Mouse (Mus musculus) forebrain, embryonic 10.5 days (tissue): ENCODE data around the gene Zfhx2. TPM values are rescaled to one million over a fixed set of nuclear protein-coding genes. Genes with fewer than 3 reads are reported as not detected.
"Not testable (repeated sequence)": the region's sequence is repeated elsewhere in the genome, so short reads cannot be mapped to it uniquely, and the experiment has no call there.

ENCODE experiments used
- DNase-seq: peaks from one replicate; pipeline ENCODE4 v3.0.0-alpha.2; 2017; ENCODE audit warnings: low spot score; ENCODE audit errors: extremely low spot score
- H3K27ac ChIP-seq: fragments of 300-500 bp; sonication (generic); 2 replicates; pipeline ENCODE4 v1.5.1; 2016; ENCODE audit warnings: mild to moderate bottlenecking
- H3K27me3 ChIP-seq: fragments of 300-500 bp; sonication (generic); 2 replicates; pipeline ENCODE4 v1.6.1; 2016; ENCODE audit warnings: mild to moderate bottlenecking; ENCODE audit not compliant: poor library complexity, severe bottlenecking
- H3K36me3 ChIP-seq: fragments of 300-500 bp; sonication (generic); replicated peaks from 2 replicates; pipeline ENCODE4 v1.6.1; 2016; ENCODE audit warnings: mild to moderate bottlenecking, moderate library complexity
- H3K4me1 ChIP-seq: fragments of 300-500 bp; sonication (generic); 2 replicates; pipeline ENCODE4 v1.6.1; 2016
- H3K4me3 ChIP-seq: fragments of 300-500 bp; sonication (generic); 2 replicates; pipeline ENCODE4 v1.5.1; 2016; ENCODE audit warnings: mild to moderate bottlenecking, moderate library complexity
- H3K9me3 ChIP-seq: fragments of 300-500 bp; sonication (generic); 2 replicates; pipeline ENCODE4 v1.6.1; 2016; ENCODE audit warnings: mild to moderate bottlenecking, moderate library complexity
- WGBS: fragments of 180-500 bp; shearing (Covaris S2); methylation state at CpG from one replicate; pipeline ENCODE4 v1.1.7; 2016; 5-methylcytosine and 5-hydroxymethylcytosine counted together
- polyA plus RNA-seq: library from polyadenylated mRNA; unstranded; fragments of >200 nt; fragmentation: Nextera tagmentation; extraction: Ambion mirVana; gene quantifications from 2 replicates; pipeline ENCODE4 v1.2.1, GENCODE M21; 2016

Gene Zfhx2
- polyA plus RNA-seq, 1 experiment from 2014 or later: 9.2 TPM

GRCm38 (mm10) chr14:55052496-55052895 is 39.6 kb downstream of the Zfhx2 start:
- no peak for DNase-seq
- H3K9me3 ChIP-seq: no peaks in the 10 kb centered on the region

GRCm38 (mm10) chr14:55047971-55048531 is 44.1 kb downstream of the Zfhx2 start:
- Histone ChIP-seq H3K27ac (no peak overlapping the region), H3K4me3 (no peak overlapping the region)

More at GRCm38 (mm10) chr14:55052496-55052895, 39.6 kb downstream of the Zfhx2 start:
- Histone ChIP-seq H3K4me3 (no peak overlapping the region), H3K27me3 (peaks cover 10% of the 10 kb centered on the region; the same call in 1 of the 2 replicates), H3K36me3 (no peaks in the 10 kb centered on the region), H3K4me1 (peaks cover 24% of the 10 kb centered on the region), H3K27ac (no peak overlapping the region)
- WGBS: 85% methylated on average over 9 of the region's 9 CpGs

GRCm38 (mm10) chr14:55043694-55044093 is 48.4 kb downstream of the Zfhx2 start:
- not testable (repeated sequence) for H3K36me3 ChIP-seq, H3K4me3 ChIP-seq, H3K4me1 ChIP-seq, H3K9me3 ChIP-seq, DNase-seq, H3K27me3 ChIP-seq, H3K27ac ChIP-seq
- WGBS: 100% methylated on average over 1 of the region's 2 CpGs

More at GRCm38 (mm10) chr14:55047971-55048531, 44.1 kb downstream of the Zfhx2 start:
- 88% methylated on average over 2 of the region's 2 CpGs for WGBS
- Histone ChIP-seq H3K36me3 (no peaks in the 10 kb centered on the region), H3K9me3 (no peaks in the 10 kb centered on the region), H3K4me1 (peaks cover 18% of the 10 kb centered on the region), H3K27me3 (no peaks in the 10 kb centered on the region)
- DNase-seq: no peak

GRCm38 (mm10) chr14:55032695-55033225 is 59.4 kb downstream of the Zfhx2 start:
- peaks cover 33% of the 10 kb centered on the region for H3K4me1 ChIP-seq
- no peaks in the 10 kb centered on the region for H3K36me3 ChIP-seq
- peaks cover 9% of the 10 kb centered on the region; the same call in 1 of the 2 replicates for H3K27me3 ChIP-seq
- H3K27ac ChIP-seq: peak overlapping the region; percentile 82
- H3K9me3 ChIP-seq: no peaks in the 10 kb centered on the region
- peak overlapping the region; percentile 32; the same call in 1 of the 2 replicates for H3K4me3 ChIP-seq
- WGBS: 23% methylated on average over 19 of the region's 19 CpGs
- no peak for DNase-seq

- WGBS: 5% methylated on average over 11 of the region's 11 CpGs
- Histone ChIP-seq H3K4me3 (peak overlapping the region; percentile 31; the same call in 1 of the 2 replicates), H3K27me3 (peaks cover 9% of the 10 kb centered on the region; the same call in 1 of the 2 replicates), H3K27ac (peak overlapping the region; percentile 86), H3K9me3 (no peaks in the 10 kb centered on the region), H3K4me1 (peaks cover 41% of the 10 kb centered on the region), H3K36me3 (peaks cover 18% of the 10 kb centered on the region)
- DNase-seq: no peak
Observed at GRCm38 (mm10) chr14:55029034-55029698, 63.0 kb downstream of the Zfhx2 start.

- peaks cover 40% of the 10 kb centered on the region for H3K4me1 ChIP-seq
- H3K36me3 ChIP-seq: peaks cover 25% of the 10 kb centered on the region
- 17% methylated on average over 5 of the region's 5 CpGs for WGBS
- no peak for DNase-seq
- H3K9me3 ChIP-seq: no peaks in the 10 kb centered on the region
- peak overlapping the region; percentile 86 for H3K27ac ChIP-seq
- H3K27me3 ChIP-seq: peaks cover 7% of the 10 kb centered on the region; the same call in 1 of the 2 replicates
- H3K4me3 ChIP-seq: peak overlapping the region; percentile 31
Observed at GRCm38 (mm10) chr14:55028333-55028835, 63.7 kb downstream of the Zfhx2 start.

GRCm38 (mm10) chr14:55027653-55028052 is 64.5 kb downstream of the Zfhx2 start:
- peaks cover 33% of the 10 kb centered on the region for H3K36me3 ChIP-seq

GRCm38 (mm10) chr14:55027251-55027650 is 64.9 kb downstream of the Zfhx2 start:
- DNase-seq: peak; percentile 34
- H3K36me3 ChIP-seq: peaks cover 37% of the 10 kb centered on the region
- H3K4me3 ChIP-seq: no peak overlapping the region
- WGBS: 16% methylated on average over 5 of the region's 5 CpGs
- H3K4me1 ChIP-seq: peaks cover 28% of the 10 kb centered on the region
- H3K27me3 ChIP-seq: 0 out of 2 replicates have a peak, but pooled peaks cover 4% of the 10 kb centered on the region
- no peak overlapping the region; the same call in 1 of the 2 replicates for H3K27ac ChIP-seq
- H3K9me3 ChIP-seq: no peaks in the 10 kb centered on the region

More at GRCm38 (mm10) chr14:55027653-55028052, 64.5 kb downstream of the Zfhx2 start:
- Histone ChIP-seq H3K27ac (peak overlapping the region; percentile 86), H3K27me3 (0 out of 2 replicates have a peak, but pooled peaks cover 4% of the 10 kb centered on the region), H3K9me3 (no peaks in the 10 kb centered on the region), H3K4me1 (peaks cover 33% of the 10 kb centered on the region), H3K4me3 (no peak overlapping the region)
- WGBS: 21% methylated on average over 6 of the region's 6 CpGs
- DNase-seq: peak; percentile 26

GRCm38 (mm10) chr14:55025527-55025926 is 66.6 kb downstream of the Zfhx2 start:
- Histone ChIP-seq H3K27me3 (0 out of 2 replicates have a peak, but pooled peaks cover 4% of the 10 kb centered on the region), H3K36me3 (peaks cover 54% of the 10 kb centered on the region), H3K27ac (no peak overlapping the region), H3K4me3 (no peak overlapping the region), H3K4me1 (peaks cover 28% of the 10 kb centered on the region), H3K9me3 (no peaks in the 10 kb centered on the region)
- WGBS: 75% methylated on average over 5 of the region's 5 CpGs
- DNase-seq: no peak

GRCm38 (mm10) chr14:55024236-55024635 is 67.9 kb downstream of the Zfhx2 start:
- Histone ChIP-seq H3K27ac (no peak overlapping the region), H3K4me3 (no peak overlapping the region), H3K36me3 (peaks cover 66% of the 10 kb centered on the region), H3K27me3 (no peaks in the 10 kb centered on the region), H3K9me3 (no peaks in the 10 kb centered on the region), H3K4me1 (peaks cover 23% of the 10 kb centered on the region)
- DNase-seq: peak; percentile 60
- WGBS: 67% methylated on average over 7 of the region's 7 CpGs

- Histone ChIP-seq H3K27ac (no peak overlapping the region), H3K4me3 (no peak overlapping the region), H3K36me3 (peaks cover 76% of the 10 kb centered on the region), H3K4me1 (peaks cover 10% of the 10 kb centered on the region), H3K27me3 (no peaks in the 10 kb centered on the region), H3K9me3 (no peaks in the 10 kb centered on the region)
- DNase-seq: no peak
- 93% methylated on average over 15 of the region's 15 CpGs for WGBS
Observed at GRCm38 (mm10) chr14:55023011-55023410, 69.1 kb downstream of the Zfhx2 start.

GRCm38 (mm10) chr14:55020394-55020793 is 71.7 kb downstream of the Zfhx2 start:
- Histone ChIP-seq H3K27me3 (no peaks in the 10 kb centered on the region), H3K27ac (no peak overlapping the region), H3K4me3 (no peak overlapping the region), H3K4me1 (peaks cover 9% of the 10 kb centered on the region), H3K9me3 (no peaks in the 10 kb centered on the region), H3K36me3 (peaks cover 81% of the 10 kb centered on the region)
- no peak for DNase-seq
- 80% methylated on average over 9 of the region's 9 CpGs for WGBS
